Mouse (Mus musculus) adrenal gland, adult (tissue): ENCODE results near the gene Cyp2d34.

Source experiments
- DNase-seq, 2 experiments: peaks; one replicate each; pipeline ENCODE4 v3.0.0; 2022 to 2023; ENCODE audit warnings: low spot score in 1 of 2; ENCODE audit not compliant: inconsistent age in 2 of 2

The Cyp2d34 gene

GRCm38 (mm10) chr15:82620531-82621202 lies at the start of gene Cyp2d34:
Gene Cyp2d34 (minus strand): TSS chr15:82620946.
- no peak for DNase-seq

- DNase-seq: no peak
Observed at GRCm38 (mm10) chr15:82656346-82656745, 35.6 kb upstream of the Cyp2d34 start.

GRCm38 (mm10) chr15:82644371-82644770 lies 23.6 kb upstream of the Cyp2d34 start:
- no peak for DNase-seq

GRCm38 (mm10) chr15:82643771-82644170 lies 23.0 kb upstream of the Cyp2d34 start:
- DNase-seq: no peak

GRCm38 (mm10) chr15:82642771-82643170 lies 22.0 kb upstream of the Cyp2d34 start:
- no peak for DNase-seq

GRCm38 (mm10) chr15:82641921-82642320 lies 21.2 kb upstream of the Cyp2d34 start:
- DNase-seq: no peak

GRCm38 (mm10) chr15:82641390-82641789 lies 20.6 kb upstream of the Cyp2d34 start:
- DNase-seq: no peak

GRCm38 (mm10) chr15:82640201-82640600 lies 19.5 kb upstream of the Cyp2d34 start:
- no peak for DNase-seq

- no peak for DNase-seq
Observed at GRCm38 (mm10) chr15:82637130-82638075, 16.7 kb upstream of the Cyp2d34 start.

GRCm38 (mm10) chr15:82634976-82635375 lies 14.2 kb upstream of the Cyp2d34 start:
- DNase-seq: no peak

- DNase-seq: no peak
Observed at GRCm38 (mm10) chr15:82621993-82622392, 1.2 kb upstream of the Cyp2d34 start.

GRCm38 (mm10) chr15:82618362-82619020 lies 2.3 kb downstream of the Cyp2d34 start:
- DNase-seq: no peak

GRCm38 (mm10) chr15:82582621-82583020 lies 38.1 kb downstream of the Cyp2d34 start:
- no peak for DNase-seq

- DNase-seq: no peak
Observed at GRCm38 (mm10) chr15:82579071-82579470, 41.7 kb downstream of the Cyp2d34 start.

- DNase-seq: no peak
Observed at GRCm38 (mm10) chr15:82572856-82573255, 47.9 kb downstream of the Cyp2d34 start.
